Mouse (Mus musculus) kidney, embryonic 16.5 days (tissue): ENCODE data around the gene Mapk3. TPM values are rescaled to one million over a fixed set of nuclear protein-coding genes. Genes with fewer than 3 reads are reported as not detected.

Source experiments
- ATAC-seq: fragments of 200-750 bp; cut with Nextera tagmentation; 2 replicates; pipeline ENCODE4 v1.8.0; 2017; ENCODE audit warnings: moderate TSS enrichment; ENCODE audit not compliant: low FRiP score, low TSS enrichment
- H3K27ac ChIP-seq: fragments of 300-500 bp; sonication (generic); 2 replicates; pipeline ENCODE4 v1.5.1; 2014; ENCODE audit warnings: low read length
- H3K27me3 ChIP-seq: fragments of 300-500 bp; sonication (generic); 2 replicates; pipeline ENCODE4 v1.6.1; 2014; ENCODE audit warnings: low read length, control low read depth, mixed read lengths; ENCODE audit not compliant: insufficient read depth
- H3K36me3 ChIP-seq: fragments of 300-500 bp; sonication (generic); 2 replicates; pipeline ENCODE4 v1.6.1; 2014; ENCODE audit warnings: low read length, control low read depth, mixed read lengths; ENCODE audit not compliant: insufficient read depth
- H3K4me1 ChIP-seq: fragments of 300-500 bp; sonication (generic); 2 replicates; pipeline ENCODE4 v1.6.1; 2014; ENCODE audit warnings: low read length, control low read depth, mixed read lengths; ENCODE audit not compliant: insufficient read depth
- H3K4me2 ChIP-seq: fragments of 300-500 bp; sonication (generic); replicated peaks from 2 replicates; pipeline ENCODE4 v1.6.1; 2014; ENCODE audit warnings: low read depth, low read length
- H3K4me3 ChIP-seq: fragments of 300-500 bp; sonication (generic); 2 replicates; pipeline ENCODE4 v1.5.1; 2014; ENCODE audit warnings: mild to moderate bottlenecking, low read length
- H3K9ac ChIP-seq: fragments of 300-500 bp; sonication (generic); replicated peaks from 2 replicates; pipeline ENCODE4 v1.6.1; 2014; ENCODE audit warnings: low read length
- H3K9me3 ChIP-seq: fragments of 300-500 bp; sonication (generic); 2 replicates; pipeline ENCODE4 v1.6.1; 2016; ENCODE audit warnings: low read length, control low read depth
- WGBS: fragments of 180-500 bp; shearing (Covaris S2); extraction: QIAGEN DNeasy Blood & Tissue Kit; methylation state at CpG from one replicate; pipeline ENCODE4 v1.1.7; 2014; 5-methylcytosine and 5-hydroxymethylcytosine counted together
- polyA plus RNA-seq: library from polyadenylated mRNA; unstranded; fragments of >200 nt; fragmentation: Nextera tagmentation; extraction: Ambion mirVana; gene quantifications from 2 replicates; pipeline ENCODE4 v1.2.1, GENCODE M21; 2015

Gene Mapk3
- polyA plus RNA-seq, 1 experiment from 2014 or later = 79.5 TPM

GRCm38 (mm10) chr7:126754866-126755265 lies 4.5 kb upstream of the Mapk3 start:
- Histone ChIP-seq H3K4me3 (no peak overlapping the region), H3K36me3 (no peaks in the 10 kb centered on the region), H3K4me1 (peaks cover 7% of the 10 kb centered on the region; the same call in 1 of the 2 replicates), H3K27me3 (no peaks in the 10 kb centered on the region), H3K9ac (peak overlapping the region; percentile 66), H3K9me3 (no peaks in the 10 kb centered on the region), H3K27ac (no peak overlapping the region), H3K4me2 (peak overlapping the region; percentile 36)
- peak; percentile 72 for ATAC-seq
- under 1% methylated on average over 9 of the region's 9 CpGs for WGBS

- WGBS = 65% methylated on average over 7 of the region's 7 CpGs
- Histone ChIP-seq H3K4me1 (peaks cover 30% of the 10 kb centered on the region), H3K27ac (no peak overlapping the region), H3K36me3 (peaks cover 8% of the 10 kb centered on the region; the same call in 1 of the 2 replicates), H3K9ac (no peak overlapping the region), H3K27me3 (no peaks in the 10 kb centered on the region), H3K4me3 (no peak overlapping the region), H3K9me3 (no peaks in the 10 kb centered on the region), H3K4me2 (no peak overlapping the region)
- ATAC-seq = no peak
These were observed 862 bp upstream of the Mapk3 start for GRCm38 (mm10) chr7:126758539-126758938.

DNA sequence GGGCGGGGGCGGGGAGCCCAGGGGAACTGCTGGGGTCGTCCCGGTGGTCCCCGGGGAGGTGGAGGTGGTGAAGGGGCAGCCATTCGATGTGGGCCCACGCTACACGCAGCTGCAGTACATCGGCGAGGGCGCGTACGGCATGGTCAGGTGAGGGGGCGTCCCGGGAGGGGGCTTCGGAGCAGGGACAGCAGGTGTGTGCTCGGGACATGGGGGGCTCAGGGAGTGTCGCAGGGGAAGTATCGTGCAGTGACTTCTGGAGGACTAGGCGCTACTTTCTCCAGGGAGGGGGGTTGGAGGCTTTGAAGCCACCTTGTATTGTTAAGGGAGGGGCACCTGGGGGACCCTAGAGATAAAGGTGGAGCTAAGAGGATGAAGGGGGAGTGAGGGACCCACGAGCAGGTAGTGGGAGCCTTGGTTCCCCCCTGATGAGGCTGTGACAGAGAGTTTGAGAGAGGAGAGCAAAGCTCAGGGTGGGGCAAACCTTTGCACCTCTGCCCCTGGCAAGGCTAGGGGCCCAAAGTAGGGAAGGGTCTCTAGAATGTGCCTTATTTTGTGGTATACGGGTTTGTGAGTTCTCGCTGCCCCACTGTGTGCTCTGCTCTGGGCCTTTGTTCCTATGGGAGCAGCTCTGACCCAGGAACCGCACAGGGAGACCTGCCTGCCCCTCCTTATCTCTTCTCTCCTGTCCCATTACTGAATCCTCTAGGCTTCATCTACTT lies 430 bp downstream of the Mapk3 start:
- Histone ChIP-seq H3K9me3 (no peaks in the 10 kb centered on the region), H3K9ac (peak overlapping the region; percentile 92), H3K27ac (peak overlapping the region; percentile 95), H3K36me3 (peaks cover 19% of the 10 kb centered on the region), H3K4me3 (peak overlapping the region; percentile 88), H3K4me1 (peaks cover 30% of the 10 kb centered on the region), H3K4me2 (peak overlapping the region; percentile 84), H3K27me3 (no peaks in the 10 kb centered on the region)
- 1% methylated on average over 17 of the region's 24 CpGs for WGBS
- peak; percentile 47 for ATAC-seq

DNA sequence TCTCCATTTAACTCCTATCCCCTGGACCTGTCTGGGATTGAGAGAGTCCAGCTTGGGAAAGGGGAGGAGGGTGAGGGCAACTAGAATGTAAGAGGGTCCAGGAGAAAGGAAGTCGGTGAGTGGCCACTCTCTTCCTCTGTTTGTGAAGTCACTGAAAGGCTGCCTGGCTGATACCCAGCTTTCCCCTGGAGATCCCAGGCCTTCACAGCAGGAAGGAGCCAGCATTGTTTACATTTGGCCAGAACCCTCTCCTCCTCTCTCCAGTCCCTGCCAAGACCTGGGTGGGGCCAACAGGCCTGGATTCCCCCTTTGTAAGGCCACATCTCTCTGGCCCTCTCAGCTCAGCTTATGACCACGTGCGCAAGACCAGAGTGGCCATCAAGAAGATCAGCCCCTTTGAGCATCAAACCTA lies 996 bp downstream of the Mapk3 start:
- ATAC-seq = peak; percentile 74
- Histone ChIP-seq H3K4me2 (peak overlapping the region; percentile 84), H3K27ac (peak overlapping the region; percentile 95), H3K4me1 (peaks cover 27% of the 10 kb centered on the region), H3K36me3 (peaks cover 20% of the 10 kb centered on the region), H3K4me3 (peak overlapping the region; percentile 88), H3K9ac (peak overlapping the region; percentile 92), H3K27me3 (no peaks in the 10 kb centered on the region), H3K9me3 (no peaks in the 10 kb centered on the region)
- 17% methylated on average over 3 of the region's 3 CpGs for WGBS

DNA sequence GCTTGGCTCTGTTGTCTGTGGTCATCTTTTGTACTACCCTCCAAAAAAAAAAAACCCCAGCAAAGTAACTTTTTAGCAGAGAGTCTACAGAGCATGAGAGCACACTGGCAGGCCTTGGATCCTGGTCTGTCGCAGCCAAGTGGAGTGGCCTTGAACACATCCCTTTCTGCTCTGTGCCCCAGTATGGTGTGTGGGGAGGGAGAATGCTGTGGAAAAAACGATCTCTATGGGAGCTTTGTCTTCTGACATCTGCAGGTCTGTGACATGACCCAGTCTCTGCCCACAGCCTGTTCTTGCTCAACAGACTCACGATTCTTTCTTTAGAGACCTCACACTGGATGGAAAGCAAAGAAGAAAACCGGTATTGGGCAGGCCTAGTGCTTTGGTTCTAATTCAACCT lies 1.6 kb downstream of the Mapk3 start:
- Histone ChIP-seq H3K9ac (peak overlapping the region; percentile 92; the same call in 1 of the 2 replicates), H3K9me3 (no peaks in the 10 kb centered on the region), H3K36me3 (peaks cover 20% of the 10 kb centered on the region), H3K27me3 (no peaks in the 10 kb centered on the region), H3K4me1 (peaks cover 27% of the 10 kb centered on the region), H3K4me3 (peak overlapping the region; percentile 88), H3K27ac (peak overlapping the region; percentile 95), H3K4me2 (peak overlapping the region; percentile 84)
- 62% methylated on average over 4 of the region's 4 CpGs for WGBS
- no peak for ATAC-seq

DNA sequence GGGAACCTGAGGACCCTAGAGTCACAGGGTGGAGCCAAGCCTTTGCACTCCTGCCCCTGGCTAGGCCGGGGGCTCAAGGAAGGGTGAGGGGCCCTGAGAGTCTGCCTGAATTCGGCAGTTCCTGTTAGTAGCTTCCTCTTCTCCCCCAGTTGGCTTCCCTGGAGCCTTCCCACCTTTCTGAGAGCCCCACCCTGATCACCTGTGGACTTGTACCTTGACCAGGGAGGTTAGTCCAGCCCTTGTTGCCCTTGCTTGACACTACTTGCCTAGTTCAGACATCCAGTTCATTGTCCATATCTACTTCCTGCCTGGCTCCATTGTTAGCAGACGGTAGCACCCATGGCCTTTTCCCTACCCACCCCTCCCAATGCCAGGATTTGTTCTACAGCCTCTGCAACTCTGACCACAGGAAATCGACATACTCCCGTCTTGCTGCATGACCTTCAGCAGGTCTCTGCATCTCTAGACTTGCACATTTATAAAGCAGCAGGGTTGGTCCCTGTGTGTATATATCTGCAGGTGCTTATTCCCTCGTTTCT lies 2.2 kb downstream of the Mapk3 start:
- peak overlapping the region; percentile 26; the same call in 1 of the 2 replicates for H3K27ac ChIP-seq
- no peaks in the 10 kb centered on the region for H3K27me3 ChIP-seq
- H3K4me1 ChIP-seq = peaks cover 27% of the 10 kb centered on the region
- H3K4me2 ChIP-seq = no peak overlapping the region; the same call in 1 of the 2 replicates
- WGBS = 69% methylated on average over 6 of the region's 6 CpGs
- no peak for ATAC-seq
- no peaks in the 10 kb centered on the region for H3K9me3 ChIP-seq
- no peak overlapping the region for H3K9ac ChIP-seq
- peaks cover 24% of the 10 kb centered on the region for H3K36me3 ChIP-seq
- H3K4me3 ChIP-seq = no peak overlapping the region

DNA sequence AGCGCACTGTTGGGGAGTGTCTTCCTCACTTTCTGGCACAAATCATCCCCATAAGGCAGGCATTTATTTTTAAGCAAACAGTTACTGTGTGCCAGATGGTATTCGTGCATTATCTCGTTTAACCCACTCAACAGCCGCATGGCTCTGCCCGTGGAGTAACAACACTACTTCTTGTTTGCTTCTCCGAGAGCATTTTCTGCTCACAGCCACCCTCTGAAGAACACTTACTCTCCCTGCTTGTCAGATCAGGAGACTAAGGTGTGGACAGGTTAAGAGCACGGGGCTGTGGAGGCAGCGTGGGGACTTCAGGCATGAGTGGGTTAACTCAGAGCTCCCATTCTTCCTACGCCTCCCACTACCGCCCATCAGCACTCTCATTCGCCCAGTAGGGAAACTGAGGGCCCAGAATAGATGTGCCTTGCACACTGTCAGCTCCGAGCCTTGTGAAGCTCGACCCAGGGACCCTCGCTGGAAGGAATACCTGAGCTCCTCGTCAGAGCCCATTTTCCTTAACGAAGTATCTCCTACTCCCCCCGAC lies 3.1 kb downstream of the Mapk3 start:
- ATAC-seq = no peak
- Histone ChIP-seq H3K36me3 (peaks cover 33% of the 10 kb centered on the region), H3K4me2 (no peak overlapping the region), H3K27ac (no peak overlapping the region), H3K4me3 (no peak overlapping the region), H3K4me1 (peaks cover 27% of the 10 kb centered on the region), H3K9ac (no peak overlapping the region), H3K27me3 (no peaks in the 10 kb centered on the region), H3K9me3 (no peaks in the 10 kb centered on the region)
- 73% methylated on average over 17 of the region's 17 CpGs for WGBS

- no peak overlapping the region for H3K27ac ChIP-seq
- peaks cover 18% of the 10 kb centered on the region for H3K4me1 ChIP-seq
- no peaks in the 10 kb centered on the region for H3K27me3 ChIP-seq
- H3K36me3 ChIP-seq = peaks cover 58% of the 10 kb centered on the region
- H3K9me3 ChIP-seq = no peaks in the 10 kb centered on the region
- H3K4me3 ChIP-seq = no peak overlapping the region
- no peak; the same call in 1 of the 2 replicates for ATAC-seq
- WGBS = 92% methylated on average over 9 of the region's 9 CpGs
- no peak overlapping the region for H3K4me2 ChIP-seq
- no peak overlapping the region for H3K9ac ChIP-seq
These were observed 6.1 kb downstream of the Mapk3 start for GRCm38 (mm10) chr7:126765540-126765939.

- H3K4me3 ChIP-seq = no peak within 1 kb of the TSS
- H3K4me1 ChIP-seq = peaks cover 12% of the 10 kb centered on the region
- no peaks in the 10 kb centered on the region for H3K27me3 ChIP-seq
- no peak within 1 kb of the TSS for H3K4me2 ChIP-seq
- ATAC-seq = no peak
- H3K9ac ChIP-seq = no peak within 1 kb of the TSS
- peaks cover 64% of the 10 kb centered on the region for H3K36me3 ChIP-seq
- 87% methylated on average over 16 of the region's 16 CpGs for WGBS
- no peak within 1 kb of the TSS for H3K27ac ChIP-seq
- H3K9me3 ChIP-seq = no peaks in the 10 kb centered on the region
These were observed 6.8 kb downstream of the Mapk3 start, which contains the start of gene Gdpd3 for GRCm38 (mm10) chr7:126766201-126766600. Gdpd3 (plus strand) TSS chr7:126766334.

GRCm38 (mm10) chr7:126767001-126767400 lies 7.6 kb downstream of the Mapk3 start:
- Histone ChIP-seq H3K27me3 (no peaks in the 10 kb centered on the region), H3K4me1 (peaks cover 6% of the 10 kb centered on the region; the same call in 1 of the 2 replicates), H3K9me3 (no peaks in the 10 kb centered on the region), H3K27ac (no peak overlapping the region), H3K4me3 (no peak overlapping the region), H3K4me2 (no peak overlapping the region), H3K9ac (no peak overlapping the region), H3K36me3 (peaks cover 65% of the 10 kb centered on the region)
- WGBS = 86% methylated on average over 8 of the region's 8 CpGs
- no peak for ATAC-seq
